Mouse (Mus musculus): ENCODE measurements at regions not wholly inside any gene's neighbourhood (a gene's known extent, or its start where the extent isn't known, plus 50 kb on each side); places are given as distances from the start of the nearest gene placed in this dataset.

DNA sequence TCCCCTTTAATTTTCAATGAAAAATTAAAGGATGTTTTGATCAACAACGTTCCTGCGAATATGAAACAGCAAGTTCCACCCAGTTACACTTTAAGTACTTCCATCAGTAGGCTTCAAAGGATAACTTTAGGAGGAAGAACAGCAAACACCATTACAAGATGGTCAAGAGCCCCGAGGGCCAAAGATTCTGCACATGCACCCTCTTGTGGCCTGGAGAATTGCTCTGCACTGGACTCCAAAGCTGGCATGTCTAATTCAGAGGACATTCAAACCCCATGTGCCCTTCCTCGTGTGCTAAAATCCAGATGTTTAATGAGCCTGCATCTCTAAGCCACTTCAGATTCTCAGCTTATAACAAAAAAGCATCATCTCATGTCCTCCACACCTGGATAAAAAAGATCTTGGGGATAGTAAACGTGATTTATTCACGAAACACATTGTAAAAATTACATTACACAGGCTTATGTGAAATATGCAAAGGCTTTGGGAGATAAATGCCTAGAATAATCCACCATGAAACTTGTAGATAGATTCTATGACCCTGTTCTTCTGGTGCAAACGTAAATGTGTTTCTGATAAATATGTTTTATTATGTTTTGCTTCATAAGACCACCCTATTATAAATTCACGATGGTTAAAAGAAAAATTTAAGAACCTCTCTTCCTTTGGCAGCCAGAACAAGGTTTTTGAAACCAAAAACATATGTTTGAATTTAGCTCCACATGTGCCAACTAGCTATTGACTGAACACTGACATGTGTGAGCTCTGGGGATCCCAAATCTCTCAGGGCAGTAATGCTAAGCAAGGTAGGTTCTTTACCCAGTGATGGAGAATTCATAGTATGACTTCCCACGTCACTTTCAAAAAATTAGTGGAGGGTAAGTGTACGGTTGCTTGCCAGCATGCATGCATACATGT, 100.6 kb upstream of the Rfx3 start:
- TF ChIP-seq MAZ (IDR thresholded peaks at IDR 0.05; ENCODE audit: low read depth, low read length), result no peak
- TF ChIP-seq MAFK (IDR thresholded peaks at IDR 0.05; ENCODE audit: borderline replicate concordance, low read depth, low read length), result no peak
- no peak for TF ChIP-seq NELFE (IDR thresholded peaks at IDR 0.05; ENCODE audit: low read depth, low read length)
- TF ChIP-seq BHLHE40 (IDR thresholded peaks at IDR 0.05; ENCODE audit: borderline replicate concordance, low read depth, low read length), result no peak
- no peak for TF ChIP-seq E2F4 (IDR thresholded peaks at IDR 0.05; ENCODE audit: borderline replicate concordance, low read depth, low read length)
- Histone ChIP-seq H3K9me3 (replicated peaks; ENCODE audit: insufficient read depth, low read length) (no peaks in the 10 kb centered on the region), H3K27ac (ENCODE audit: control insufficient read depth, low read depth, low read length) (no peak overlapping the region), H3K4me1 (ENCODE audit: control insufficient read depth in 1 of 2, insufficient read depth in 2 of 2, low read length in 2 of 2) (peaks cover 0 to 2% of the 10 kb centered on the region in 2 experiments; a peak in 1 of 4 replicates), H3K4me3 (ENCODE audit: control insufficient read depth in 1 of 2, insufficient read depth in 1 of 2, low read depth in 2 of 2, low read length in 2 of 2) (no peak overlapping the region), H3K36me3 (ENCODE audit: control insufficient read depth in 1 of 2, insufficient read depth in 2 of 2, low read length in 2 of 2) (peaks cover 0 to 4% of the 10 kb centered on the region in 2 experiments; a peak in 1 of 4 replicates), H3K79me2 (ENCODE audit: control insufficient read depth, insufficient read depth, low read length, poor library complexity) (no peaks in the 10 kb centered on the region), H3K27me3 (ENCODE audit: control insufficient read depth in 1 of 2, insufficient read depth in 2 of 2, low read length in 2 of 2) (no peaks in the 10 kb centered on the region), H3K9ac (ENCODE audit: control insufficient read depth, low read depth, low read length, poor library complexity, severe bottlenecking) (no peak overlapping the region)
- no peak for DNase-seq (ENCODE audit: low read depth, low spot score)

DNA sequence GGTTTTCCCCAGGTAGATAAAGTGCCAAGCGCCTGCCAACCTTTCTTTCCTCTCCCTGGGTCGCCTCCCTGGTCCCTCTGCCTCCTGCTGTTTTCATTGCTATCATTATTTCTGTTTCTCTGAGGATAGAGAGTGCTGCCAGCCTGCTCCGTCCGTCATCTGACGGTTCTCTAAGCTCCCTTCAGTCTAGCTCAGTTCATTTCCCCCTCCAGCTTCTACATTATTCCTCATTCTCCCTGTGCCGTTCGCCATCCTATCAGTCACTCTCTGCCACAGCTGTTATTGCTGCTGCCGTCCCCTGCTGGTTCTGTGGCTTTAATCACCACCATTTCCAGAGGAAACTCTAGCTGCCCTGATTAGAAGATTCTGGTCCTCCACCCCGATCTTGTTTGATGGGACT, 84.7 kb upstream of the Rfx3 start:
- no peak overlapping the region for H3K4me3 ChIP-seq (ENCODE audit: control insufficient read depth in 1 of 2, insufficient read depth in 1 of 2, low read depth in 2 of 2, low read length in 2 of 2)
- TF ChIP-seq RAD21 (IDR thresholded peaks at IDR 0.05; ENCODE audit: low read depth, low read length) (no peak), SIN3A (IDR thresholded peaks at IDR 0.05; ENCODE audit: low read length) (no peak), MAZ (IDR thresholded peaks at IDR 0.05; ENCODE audit: low read depth, low read length) (no peak), JUND (IDR thresholded peaks at IDR 0.05; ENCODE audit: low read depth, low read length) (no peak), MXI1 (IDR thresholded peaks at IDR 0.05; ENCODE audit: low read depth, low read length) (no peak), ZC3H11A (IDR thresholded peaks at IDR 0.05; ENCODE audit: low read depth, low read length) (no peak), SMC3 (IDR thresholded peaks at IDR 0.05; ENCODE audit: low read depth, low read length) (no peak), USF1 (IDR thresholded peaks at IDR 0.05; ENCODE audit: low read depth, low read length) (no peak), TBP (IDR thresholded peaks at IDR 0.05; ENCODE audit: low read depth, low read length) (no peak), CHD2 (IDR thresholded peaks at IDR 0.05; ENCODE audit: low read length) (no peak), GABPA (IDR thresholded peaks at IDR 0.05; ENCODE audit: low read depth, low read length) (no peak), ZKSCAN1 (IDR thresholded peaks at IDR 0.05; ENCODE audit: low read depth, low read length) (no peak), POLR2A (IDR thresholded peaks at IDR 0.05; ENCODE audit: control insufficient read depth in 1 of 2, insufficient read depth in 1 of 2, low read depth in 1 of 2, low read length in 2 of 2, poor library complexity in 1 of 2) (no peak), GATA1 (IDR thresholded peaks at IDR 0.05; ENCODE audit: low read depth, low read length) (no peak), NELFE (IDR thresholded peaks at IDR 0.05; ENCODE audit: low read depth, low read length) (no peak), HCFC1 (IDR thresholded peaks at IDR 0.05; ENCODE audit: low read depth, low read length) (no peak), UBTF (IDR thresholded peaks at IDR 0.05; ENCODE audit: borderline replicate concordance, insufficient read depth, low read depth, low read length) (no peak)
- H3K27me3 ChIP-seq (ENCODE audit: control insufficient read depth in 1 of 2, insufficient read depth in 2 of 2, low read length in 2 of 2), result no peaks in the 10 kb centered on the region

More for the DNA sequence above, 84.7 kb upstream of the Rfx3 start:
- DNase-seq (ENCODE audit: low read depth, low spot score), result no peak
- Histone ChIP-seq H3K36me3 (ENCODE audit: control insufficient read depth in 1 of 2, insufficient read depth in 2 of 2, low read length in 2 of 2) (no peaks in the 10 kb centered on the region), H3K79me2 (ENCODE audit: control insufficient read depth, insufficient read depth, low read length, poor library complexity) (no peaks in the 10 kb centered on the region), H3K9me3 (replicated peaks; ENCODE audit: insufficient read depth, low read length) (no peaks in the 10 kb centered on the region), H3K4me1 (ENCODE audit: control insufficient read depth in 1 of 2, insufficient read depth in 2 of 2, low read length in 2 of 2) (no peaks in the 10 kb centered on the region), H3K9ac (ENCODE audit: control insufficient read depth, low read depth, low read length, poor library complexity, severe bottlenecking) (no peak overlapping the region), H3K27ac (ENCODE audit: control insufficient read depth, low read depth, low read length) (no peak overlapping the region)

Measured in MEL (cell line).